Mouse (Mus musculus) liver, embryonic 13.5 days (tissue): ENCODE results near the gene Dll1. TPM values are rescaled to one million over a fixed set of nuclear protein-coding genes. Genes with fewer than 3 reads are reported as not detected.

Experiments used
- ATAC-seq: fragments of 200-750 bp; cut with Nextera tagmentation; 2 replicates; pipeline ENCODE4 v1.8.0; 2017; ENCODE audit warnings: low read depth, mild to moderate bottlenecking, moderate number of reproducible peaks, moderate library complexity
- DNase-seq: peaks from one replicate; pipeline ENCODE4 v3.0.0; 2022
- H3K27ac ChIP-seq: fragments of 300-500 bp; sonication (generic); 2 replicates; pipeline ENCODE4 v1.5.1; 2015; ENCODE audit warnings: moderate library complexity, mild to moderate bottlenecking, inconsistent platforms
- H3K27me3 ChIP-seq: fragments of 300-500 bp; sonication (generic); 2 replicates; pipeline ENCODE4 v1.6.1; 2015; ENCODE audit warnings: mild to moderate bottlenecking, inconsistent platforms
- H3K36me3 ChIP-seq: fragments of 300-500 bp; sonication (generic); 2 replicates; pipeline ENCODE4 v1.6.1; 2015; ENCODE audit warnings: mild to moderate bottlenecking, inconsistent platforms
- H3K4me1 ChIP-seq: fragments of 300-500 bp; sonication (generic); replicated peaks from 2 replicates; pipeline ENCODE4 v1.6.1; 2015; ENCODE audit warnings: inconsistent platforms
- H3K4me2 ChIP-seq: fragments of 300-500 bp; sonication (generic); 2 replicates; pipeline ENCODE4 v1.6.1; 2015; ENCODE audit warnings: inconsistent platforms, mild to moderate bottlenecking, moderate library complexity
- H3K4me3 ChIP-seq: fragments of 300-500 bp; sonication (generic); replicated peaks from 2 replicates; pipeline ENCODE4 v1.5.1; 2015; ENCODE audit warnings: mild to moderate bottlenecking, inconsistent platforms
- H3K9ac ChIP-seq: fragments of 300-500 bp; sonication (generic); 2 replicates; pipeline ENCODE4 v1.6.1; 2015; ENCODE audit warnings: mild to moderate bottlenecking, inconsistent platforms
- H3K9me3 ChIP-seq: fragments of 300-500 bp; sonication (generic); replicated peaks from 2 replicates; pipeline ENCODE4 v1.6.1; 2016; ENCODE audit warnings: inconsistent platforms
- WGBS: fragments of 180-500 bp; shearing (Covaris S2); methylation state at CpG from one replicate; pipeline ENCODE4 v1.1.7; 2015; ENCODE audit not compliant: insufficient replicate concordance; 5-methylcytosine and 5-hydroxymethylcytosine counted together
- polyA plus RNA-seq: library from polyadenylated mRNA; unstranded; fragments of >200 nt; fragmentation: Nextera tagmentation; extraction: Ambion mirVana; gene quantifications from 2 replicates; pipeline ENCODE4 v1.2.1, GENCODE M21; 2015

The Dll1 gene
- polyA plus RNA-seq, 1 experiment from 2014 or later = 1.3 TPM

GRCm38 (mm10) chr17:15377901-15378300, 1.2 kb upstream of the Dll1 start:
- Histone ChIP-seq H3K9me3 (no peaks in the 10 kb centered on the region), H3K27ac (no peak overlapping the region), H3K4me2 (no peak overlapping the region), H3K36me3 (no peaks in the 10 kb centered on the region), H3K9ac (no peak overlapping the region), H3K27me3 (peaks cover 100% of the 10 kb centered on the region), H3K4me1 (peaks cover 28% of the 10 kb centered on the region), H3K4me3 (no peak overlapping the region)
- ATAC-seq (no peak), DNase-seq (no peak)
- 6% methylated on average over 1 of the region's 1 CpGs for WGBS

- no peaks in the 10 kb centered on the region for H3K36me3 ChIP-seq
- H3K9ac ChIP-seq = peak overlapping the region; percentile 49
- H3K4me1 ChIP-seq = peaks cover 32% of the 10 kb centered on the region
- no peaks in the 10 kb centered on the region for H3K9me3 ChIP-seq
- H3K27ac ChIP-seq = peak overlapping the region; percentile 68; the same call in 1 of the 2 replicates
- peaks cover 93% of the 10 kb centered on the region for H3K27me3 ChIP-seq
- no peak for DNase-seq
- ATAC-seq = peak; percentile 65
- peak overlapping the region; percentile 70 for H3K4me2 ChIP-seq
- under 1% methylated on average over 68 of the region's 69 CpGs for WGBS
- H3K4me3 ChIP-seq = peak overlapping the region; percentile 57
Observed at GRCm38 (mm10) chr17:15375701-15376493, 775 bp downstream of the Dll1 start.

- peaks cover 27% of the 10 kb centered on the region; the same call in 1 of the 2 replicates for H3K4me1 ChIP-seq
- DNase-seq (no peak), ATAC-seq (no peak)
- H3K4me3 ChIP-seq = peak overlapping the region; percentile 57
- peak overlapping the region; percentile 42 for H3K9ac ChIP-seq
- no peaks in the 10 kb centered on the region for H3K9me3 ChIP-seq
- no peaks in the 10 kb centered on the region for H3K36me3 ChIP-seq
- peak overlapping the region; percentile 70 for H3K4me2 ChIP-seq
- under 1% methylated on average over 18 of the region's 18 CpGs for WGBS
- no peak overlapping the region for H3K27ac ChIP-seq
- peaks cover 93% of the 10 kb centered on the region for H3K27me3 ChIP-seq
Observed at GRCm38 (mm10) chr17:15375224-15375623, 1.4 kb downstream of the Dll1 start.

GRCm38 (mm10) chr17:15374321-15375141, 2.1 kb downstream of the Dll1 start:
- H3K4me1 ChIP-seq = peaks cover 26% of the 10 kb centered on the region; the same call in 1 of the 2 replicates
- 3% methylated on average over 50 of the region's 50 CpGs for WGBS
- H3K9me3 ChIP-seq = no peaks in the 10 kb centered on the region
- peak overlapping the region; percentile 57 for H3K4me3 ChIP-seq
- H3K36me3 ChIP-seq = no peaks in the 10 kb centered on the region
- ATAC-seq (no peak), DNase-seq (no peak)
- peak overlapping the region; percentile 42; the same call in 1 of the 2 replicates for H3K9ac ChIP-seq
- peaks cover 88% of the 10 kb centered on the region for H3K27me3 ChIP-seq
- peak overlapping the region; percentile 70 for H3K4me2 ChIP-seq
- no peak overlapping the region for H3K27ac ChIP-seq

GRCm38 (mm10) chr17:15372931-15373652, 3.6 kb downstream of the Dll1 start:
- no peak for ATAC-seq
- H3K9me3 ChIP-seq = no peaks in the 10 kb centered on the region
- no peak overlapping the region for H3K27ac ChIP-seq
- DNase-seq = no peak
- WGBS = 57% methylated on average over 15 of the region's 15 CpGs
- H3K36me3 ChIP-seq = peaks cover 1% of the 10 kb centered on the region; the same call in 1 of the 2 replicates
- H3K27me3 ChIP-seq = peaks cover 74% of the 10 kb centered on the region
- H3K4me3 ChIP-seq = no peak overlapping the region
- no peak overlapping the region for H3K9ac ChIP-seq
- peaks cover 26% of the 10 kb centered on the region; the same call in 1 of the 2 replicates for H3K4me1 ChIP-seq
- H3K4me2 ChIP-seq = peak overlapping the region; percentile 15; the same call in 1 of the 2 replicates

GRCm38 (mm10) chr17:15371967-15372835, 4.5 kb downstream of the Dll1 start:
- H3K4me1 ChIP-seq = peaks cover 26% of the 10 kb centered on the region; the same call in 1 of the 2 replicates
- ATAC-seq (no peak), DNase-seq (no peak)
- H3K9ac ChIP-seq = no peak overlapping the region
- H3K4me2 ChIP-seq = no peak overlapping the region
- H3K4me3 ChIP-seq = no peak overlapping the region
- H3K27ac ChIP-seq = no peak overlapping the region
- H3K27me3 ChIP-seq = peaks cover 65% of the 10 kb centered on the region
- no peaks in the 10 kb centered on the region for H3K9me3 ChIP-seq
- peaks cover 5% of the 10 kb centered on the region; the same call in 1 of the 2 replicates for H3K36me3 ChIP-seq
- WGBS = 32% methylated on average over 17 of the region's 17 CpGs

- peaks cover 47% of the 10 kb centered on the region for H3K27me3 ChIP-seq
- WGBS = 73% methylated on average over 14 of the region's 14 CpGs
Observed at GRCm38 (mm10) chr17:15370401-15370800, 6.3 kb downstream of the Dll1 start.

GRCm38 (mm10) chr17:15365650-15366049, 11.0 kb downstream of the Dll1 start:
- no peak overlapping the region for H3K4me3 ChIP-seq
- no peak for DNase-seq
- H3K9ac ChIP-seq = no peak overlapping the region
- H3K27ac ChIP-seq = no peak overlapping the region
- H3K27me3 ChIP-seq = peaks cover 6% of the 10 kb centered on the region
- 50% methylated on average over 5 of the region's 5 CpGs for WGBS
- H3K4me2 ChIP-seq = no peak overlapping the region
- no peak for ATAC-seq
- H3K36me3 ChIP-seq = peaks cover 5% of the 10 kb centered on the region; the same call in 1 of the 2 replicates
- no peaks in the 10 kb centered on the region for H3K4me1 ChIP-seq
- H3K9me3 ChIP-seq = no peaks in the 10 kb centered on the region

More at GRCm38 (mm10) chr17:15370401-15370800, 6.3 kb downstream of the Dll1 start:
- H3K36me3 ChIP-seq = peaks cover 5% of the 10 kb centered on the region; the same call in 1 of the 2 replicates
- H3K4me2 ChIP-seq = no peak overlapping the region
- H3K27ac ChIP-seq = no peak overlapping the region
- no peak overlapping the region for H3K4me3 ChIP-seq
- H3K4me1 ChIP-seq = peaks cover 18% of the 10 kb centered on the region; the same call in 1 of the 2 replicates
- DNase-seq (no peak), ATAC-seq (no peak)
- no peak overlapping the region for H3K9ac ChIP-seq
- no peaks in the 10 kb centered on the region for H3K9me3 ChIP-seq

- no peak for ATAC-seq
- H3K4me2 ChIP-seq = no peak overlapping the region
- H3K27ac ChIP-seq = no peak overlapping the region
- no peak overlapping the region for H3K4me3 ChIP-seq
- no peak overlapping the region for H3K9ac ChIP-seq
- peaks cover 5% of the 10 kb centered on the region; the same call in 1 of the 2 replicates for H3K36me3 ChIP-seq
- no peak for DNase-seq
- WGBS = 47% methylated on average over 3 of the region's 3 CpGs
- H3K4me1 ChIP-seq = no peaks in the 10 kb centered on the region
- H3K9me3 ChIP-seq = no peaks in the 10 kb centered on the region
- H3K27me3 ChIP-seq = no peaks in the 10 kb centered on the region
Observed at GRCm38 (mm10) chr17:15363656-15364055, 13.0 kb downstream of the Dll1 start.

- DNase-seq (no peak), ATAC-seq (no peak)
- Histone ChIP-seq H3K4me3 (no peak overlapping the region), H3K9ac (no peak overlapping the region), H3K4me1 (no peaks in the 10 kb centered on the region), H3K4me2 (no peak overlapping the region), H3K9me3 (no peaks in the 10 kb centered on the region), H3K36me3 (no peaks in the 10 kb centered on the region), H3K27me3 (no peaks in the 10 kb centered on the region), H3K27ac (no peak overlapping the region)
- 43% methylated on average over 3 of the region's 3 CpGs for WGBS
Observed at GRCm38 (mm10) chr17:15357071-15357470, 19.6 kb downstream of the Dll1 start.
